Mouse (Mus musculus) heart, adult 2 months (tissue): Measurements from ENCODE around the gene Gm20388.

Experiments
- CTCF ChIP-seq: fragments of 200-600 bp; IDR thresholded peaks from 2 replicates; pipeline ENCODE4 v1.8.1; 2022; ENCODE audit warnings: antibody characterized with exemption, mild to moderate bottlenecking, moderate library complexity
- POLR2A ChIP-seq: fragments of 200-500 bp; IDR thresholded peaks from 2 replicates; pipeline ENCODE4 v1.6.1; 2011; ENCODE audit warnings: mild to moderate bottlenecking, low read depth, low read length, control low read depth; ENCODE audit not compliant: insufficient read depth

- TF ChIP-seq CTCF (no peak), POLR2A (no peak)
Measured at GRCm38 (mm10) chr8:123331301-123331700, 3420.7 kb downstream of the Gm20388 start.
